ENCODE assay signal across 8 mouse cellular contexts in the genomic region with DNA sequence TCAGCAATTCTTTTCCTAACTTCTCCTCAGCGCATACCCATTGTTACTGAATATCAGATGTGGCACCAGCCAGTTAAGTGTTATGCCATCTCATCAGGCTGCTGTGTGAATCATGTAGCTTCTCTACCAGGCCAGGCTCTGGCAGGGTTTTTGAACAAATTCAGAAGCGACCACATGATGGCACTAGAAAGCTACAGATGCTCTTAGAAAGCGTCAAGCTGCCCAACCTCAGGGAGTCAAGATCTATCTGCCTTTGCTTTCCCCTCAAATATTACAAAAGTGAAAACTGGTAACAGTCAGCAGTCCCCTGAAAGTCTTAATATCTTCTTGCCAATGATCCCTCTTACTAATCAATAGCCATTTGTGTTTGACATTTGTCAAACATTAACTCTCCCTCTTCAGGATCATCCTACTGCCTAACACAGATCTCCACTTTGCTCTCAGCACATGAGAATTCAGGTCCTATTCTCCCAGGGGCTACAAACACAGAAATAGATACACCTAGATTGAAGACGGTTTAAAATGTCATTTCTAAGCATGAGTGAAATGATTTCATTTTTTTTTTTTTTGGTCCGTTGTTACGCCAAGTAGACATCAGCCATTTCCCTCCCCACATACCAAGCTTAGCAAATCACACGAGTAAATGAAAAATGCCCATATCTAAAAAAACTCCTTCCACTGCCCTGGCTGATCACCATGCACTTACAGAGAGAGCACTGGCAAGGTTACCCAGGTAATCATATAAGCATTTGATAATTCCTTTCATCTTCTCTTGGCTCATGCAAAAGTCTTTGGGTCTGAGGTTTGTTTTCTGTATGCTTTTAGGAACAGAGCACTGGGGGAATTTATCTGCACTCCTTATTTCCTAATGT.
DNase-seq lines count a peak whose midpoint lies in the region; ATAC-seq lines count a peak whose summit lies in the region.

No protein-coding gene starts in this region.

- H3K27me3 ChIP-seq in limb, embryonic 10.5 days (ENCODE audit: low read depth, poor library complexity, severe bottlenecking), result no peaks in the 10 kb centered on the region
- no peaks in the 10 kb centered on the region for H3K27me3 ChIP-seq in midbrain, embryonic 14.5 days (ENCODE audit: control insufficient read depth, insufficient read depth, low read length)

- H3K4me2 ChIP-seq in midbrain, embryonic 14.5 days (ENCODE audit: low read length), result no peak overlapping the region

- ATAC-seq in midbrain, embryonic 14.5 days (ENCODE audit: low FRiP score, low TSS enrichment), result peak; percentile 69

- 56% methylated on average over 7 of the region's 7 CpGs for WGBS in limb, embryonic 10.5 days
- WGBS in midbrain, embryonic 14.5 days, result 53% methylated on average over 7 of the region's 7 CpGs

- DNase-seq in testis, postnatal 10 days (ENCODE audit: low spot score), result peak; percentile 57
- no peak for DNase-seq in testis, postnatal 14 days (ENCODE audit: low spot score)
- peak; percentile 11 for DNase-seq in cerebellum, adult 9-10 months
- DNase-seq in frontal cortex, postnatal 14 days (ENCODE audit: low spot score in 2 of 2), result peak; percentile 15 to 57
- peak; percentile 38 for DNase-seq in kidney, adult 9 months
- peak; percentile 62 for DNase-seq in limb, embryonic 10.5 days (ENCODE audit: low spot score)
- peak; percentile 92 for DNase-seq in midbrain, embryonic 14.5 days
- peak; percentile 20 to 41 for DNase-seq in spleen, postnatal 36 days (ENCODE audit: low spot score in 2 of 2)

- H3K4me3 ChIP-seq in limb, embryonic 10.5 days, result no peak overlapping the region
- no peak overlapping the region for H3K4me3 ChIP-seq in midbrain, embryonic 14.5 days (replicated peaks; ENCODE audit: low read depth, low read length)

- no peaks in the 10 kb centered on the region for H3K9me3 ChIP-seq in limb, embryonic 10.5 days (replicated peaks)
- no peaks in the 10 kb centered on the region for H3K9me3 ChIP-seq in midbrain, embryonic 14.5 days (ENCODE audit: control insufficient read depth, low read length)

- H3K27ac ChIP-seq in limb, embryonic 10.5 days, result no peak overlapping the region
- H3K27ac ChIP-seq in midbrain, embryonic 14.5 days (replicated peaks; ENCODE audit: low read depth, low read length), result no peak overlapping the region

- H3K4me1 ChIP-seq in limb, embryonic 10.5 days, result no peaks in the 10 kb centered on the region
- no peaks in the 10 kb centered on the region for H3K4me1 ChIP-seq in midbrain, embryonic 14.5 days (ENCODE audit: control insufficient read depth, insufficient read depth, low read length)

- H3K9ac ChIP-seq in midbrain, embryonic 14.5 days (replicated peaks; ENCODE audit: low read length), result no peak overlapping the region

- H3K36me3 ChIP-seq in limb, embryonic 10.5 days, result no peaks in the 10 kb centered on the region
- no peaks in the 10 kb centered on the region for H3K36me3 ChIP-seq in midbrain, embryonic 14.5 days (ENCODE audit: control insufficient read depth, insufficient read depth, low read length)
